Mouse (Mus musculus) neural tube, embryonic 12.5 days (tissue): ENCODE measurements around the gene Nkx2-9. TPM values are rescaled to one million over a fixed set of nuclear protein-coding genes. Genes with fewer than 3 reads are reported as not detected.

ENCODE experiments used
- ATAC-seq: fragments of 200-750 bp; cut with Nextera tagmentation; 2 replicates; pipeline ENCODE4 v1.8.0; 2017; ENCODE audit warnings: low read depth, mild to moderate bottlenecking, moderate TSS enrichment, moderate library complexity; ENCODE audit not compliant: low FRiP score
- H3K27ac ChIP-seq: fragments of 300-500 bp; sonication (generic); 2 replicates; pipeline ENCODE4 v1.5.1; 2016
- H3K27me3 ChIP-seq: fragments of 300-500 bp; sonication (generic); replicated peaks from 2 replicates; pipeline ENCODE4 v1.6.1; 2016; ENCODE audit warnings: mild to moderate bottlenecking
- H3K36me3 ChIP-seq: fragments of 300-500 bp; sonication (generic); 2 replicates; pipeline ENCODE4 v1.6.1; 2016; ENCODE audit warnings: mild to moderate bottlenecking
- H3K4me1 ChIP-seq: fragments of 300-500 bp; sonication (generic); 2 replicates; pipeline ENCODE4 v1.6.1; 2016
- H3K4me2 ChIP-seq: fragments of 300-500 bp; sonication (generic); replicated peaks from 2 replicates; pipeline ENCODE4 v1.6.1; 2016; ENCODE audit warnings: mild to moderate bottlenecking
- H3K4me3 ChIP-seq: fragments of 300-500 bp; sonication (generic); 2 replicates; pipeline ENCODE4 v1.5.1; 2016
- H3K9ac ChIP-seq: fragments of 300-500 bp; sonication (generic); 2 replicates; pipeline ENCODE4 v1.6.1; 2016; ENCODE audit warnings: mild to moderate bottlenecking
- H3K9me3 ChIP-seq: fragments of 300-500 bp; sonication (generic); 2 replicates; pipeline ENCODE4 v1.6.1; 2016; ENCODE audit warnings: mild to moderate bottlenecking
- WGBS: fragments of 180-500 bp; shearing (Covaris S2); methylation state at CpG from one replicate; pipeline ENCODE4 v1.1.7; 2016; 5-methylcytosine and 5-hydroxymethylcytosine counted together
- polyA plus RNA-seq: library from polyadenylated mRNA; unstranded; fragments of >200 nt; fragmentation: Nextera tagmentation; extraction: Ambion mirVana; gene quantifications from 2 replicates; pipeline ENCODE4 v1.2.1, GENCODE M21; 2016

Nkx2-9 gene
- polyA plus RNA-seq, 1 experiment from 2014 or later = 0.35 TPM

- peaks cover 10% of the 10 kb centered on the region; the same call in 1 of the 2 replicates for H3K27me3 ChIP-seq
- ATAC-seq = 0 out of 2 replicates have a peak, but pooled peaks have one; percentile 25
- H3K4me3 ChIP-seq = no peak overlapping the region
- H3K4me1 ChIP-seq = no peaks in the 10 kb centered on the region
- H3K4me2 ChIP-seq = no peak overlapping the region
- H3K27ac ChIP-seq = no peak overlapping the region
- H3K36me3 ChIP-seq = no peaks in the 10 kb centered on the region
- 32% methylated on average over 6 of the region's 6 CpGs for WGBS
- no peak overlapping the region for H3K9ac ChIP-seq
- no peaks in the 10 kb centered on the region for H3K9me3 ChIP-seq
Measured at GRCm38 (mm10) chr12:56587830-56588229, 25.3 kb downstream of the Nkx2-9 start.

Other genes with a start within 250 kb of the Nkx2-9 start
- gene Nkx2-1, start 76.4 kb downstream of the Nkx2-9 start, polyA plus RNA-seq = not detected in 2 replicates
- gene Pax9, start 78.5 kb upstream of the Nkx2-9 start, polyA plus RNA-seq = 2.9 and 4.8 TPM in 2 replicates